Mouse (Mus musculus) adipocyte (in vitro differentiated cells): ENCODE results near the gene Hlcs.

Experiments
- DNase-seq: peaks from one replicate; pipeline ENCODE4 v3.0.0-alpha.2; 2016; ENCODE audit warnings: low spot score

Gene Hlcs

GRCm38 (mm10) chr16:94094251-94095108 lies 218.9 kb downstream of the Hlcs start:
- DNase-seq, result no peak

DNA sequence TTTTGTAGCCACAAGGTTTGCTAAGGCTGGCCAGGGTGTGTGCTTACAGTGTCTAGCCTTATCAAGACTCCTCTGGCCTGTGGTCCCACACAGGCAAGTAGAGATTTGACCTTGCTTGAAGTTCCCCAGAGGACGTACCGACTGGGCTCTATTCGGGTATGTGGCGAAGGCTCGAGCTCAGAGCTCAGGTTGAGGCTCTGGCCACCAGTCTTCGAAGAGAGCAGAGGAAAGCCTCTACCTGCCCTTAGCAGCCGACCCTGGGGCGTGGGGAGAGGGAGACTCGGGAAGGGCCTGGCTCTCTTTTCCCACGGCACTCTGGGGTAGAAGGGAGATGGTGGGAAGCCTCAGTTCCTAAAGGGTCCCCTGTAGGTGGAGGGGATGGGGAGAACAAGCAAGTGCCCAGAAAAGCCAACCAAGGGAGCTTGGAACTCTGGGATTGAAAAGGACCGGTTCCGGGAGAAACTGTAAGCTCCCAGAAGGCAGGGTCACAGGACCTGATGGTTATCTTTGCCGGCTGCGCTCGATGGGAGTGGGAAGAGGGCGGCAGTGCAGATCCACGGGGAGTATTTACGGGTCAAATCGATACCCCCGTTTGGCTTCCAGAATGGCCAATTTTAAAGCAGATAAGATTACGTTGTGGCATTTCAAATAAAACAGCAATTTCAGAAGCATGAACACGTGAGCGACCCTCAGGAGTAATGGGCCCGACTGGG lies 220.1 kb downstream of the Hlcs start:
- no peak for DNase-seq

GRCm38 (mm10) chr16:94092511-94093150 lies 220.7 kb downstream of the Hlcs start:
- no peak for DNase-seq

DNA sequence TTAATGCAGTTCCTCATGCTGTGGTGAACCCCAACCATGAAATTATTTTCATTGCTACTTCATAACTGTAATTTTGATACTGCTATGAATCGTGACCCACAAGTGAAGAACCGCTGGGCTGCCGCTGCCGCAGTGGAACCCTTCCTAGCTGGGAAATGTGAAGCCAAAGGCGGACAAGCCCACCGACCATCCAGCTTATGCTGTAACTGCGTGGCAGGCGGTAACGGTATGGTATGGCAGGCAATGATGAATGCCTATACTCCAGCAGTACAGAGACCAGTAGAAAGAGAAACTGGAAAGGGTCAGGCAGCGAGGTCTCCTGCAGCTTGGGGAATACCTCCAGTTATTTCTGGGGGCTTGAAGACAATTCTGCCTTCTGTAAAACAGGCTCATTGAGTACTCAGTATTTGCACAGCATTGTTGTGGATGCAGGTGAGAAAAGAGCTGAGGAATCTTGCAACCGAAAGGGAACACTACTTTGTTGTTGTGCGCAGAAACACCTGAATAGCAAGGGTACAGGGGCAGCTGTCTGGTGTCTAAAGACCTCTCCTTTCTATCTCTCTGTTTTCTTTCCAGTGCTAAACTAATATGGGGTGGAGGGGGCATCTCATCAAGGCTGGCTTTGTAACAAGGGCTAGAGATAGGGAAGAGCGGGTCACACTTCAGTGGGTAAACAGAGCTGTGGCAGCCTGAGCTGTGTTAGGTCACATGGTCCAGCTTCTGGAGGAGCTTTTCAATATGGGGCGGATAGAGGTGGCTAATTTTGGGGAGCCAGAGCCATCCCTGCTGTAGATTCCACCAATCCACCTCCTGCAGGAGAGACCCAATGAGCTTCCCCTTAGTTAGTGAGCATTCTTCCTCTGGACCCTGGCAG lies 224.3 kb downstream of the Hlcs start:
- no peak for DNase-seq

GRCm38 (mm10) chr16:94088226-94088748 lies 225.1 kb downstream of the Hlcs start:
- DNase-seq, result no peak

DNA sequence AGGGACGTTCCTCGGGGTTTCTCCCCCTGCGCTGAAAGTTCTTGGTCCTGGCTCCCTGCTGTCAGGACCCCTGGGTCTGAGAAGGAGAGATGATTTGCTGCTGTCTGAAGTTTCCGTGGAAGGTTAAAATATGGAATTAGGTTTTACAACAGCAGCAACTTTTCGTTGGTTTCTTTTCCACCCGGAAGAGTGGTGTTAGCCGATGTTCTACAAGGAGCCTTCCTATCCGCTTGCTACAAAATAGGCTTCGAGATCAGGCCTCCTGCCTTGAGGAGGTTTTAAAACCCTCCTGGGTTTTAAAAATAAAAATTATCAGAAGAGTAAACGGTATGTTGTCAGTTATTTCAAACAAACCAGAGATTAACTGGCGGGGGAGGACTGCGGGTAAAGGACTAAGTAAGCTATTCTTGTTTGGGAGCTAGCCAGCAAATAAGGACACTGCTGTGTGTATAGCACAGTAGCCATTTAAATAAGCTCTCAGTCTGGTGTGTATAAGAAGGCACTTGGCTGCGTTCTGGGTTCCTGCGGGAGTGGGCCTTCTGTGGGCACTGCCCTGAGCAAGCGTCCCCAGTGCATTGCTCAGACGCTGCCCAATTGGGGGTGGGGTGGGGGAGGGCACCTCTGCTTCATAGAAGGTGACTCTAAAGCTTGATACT lies 225.7 kb downstream of the Hlcs start:
- no peak for DNase-seq

GRCm38 (mm10) chr16:94086701-94087569 lies 226.4 kb downstream of the Hlcs start:
- DNase-seq, result no peak

DNA sequence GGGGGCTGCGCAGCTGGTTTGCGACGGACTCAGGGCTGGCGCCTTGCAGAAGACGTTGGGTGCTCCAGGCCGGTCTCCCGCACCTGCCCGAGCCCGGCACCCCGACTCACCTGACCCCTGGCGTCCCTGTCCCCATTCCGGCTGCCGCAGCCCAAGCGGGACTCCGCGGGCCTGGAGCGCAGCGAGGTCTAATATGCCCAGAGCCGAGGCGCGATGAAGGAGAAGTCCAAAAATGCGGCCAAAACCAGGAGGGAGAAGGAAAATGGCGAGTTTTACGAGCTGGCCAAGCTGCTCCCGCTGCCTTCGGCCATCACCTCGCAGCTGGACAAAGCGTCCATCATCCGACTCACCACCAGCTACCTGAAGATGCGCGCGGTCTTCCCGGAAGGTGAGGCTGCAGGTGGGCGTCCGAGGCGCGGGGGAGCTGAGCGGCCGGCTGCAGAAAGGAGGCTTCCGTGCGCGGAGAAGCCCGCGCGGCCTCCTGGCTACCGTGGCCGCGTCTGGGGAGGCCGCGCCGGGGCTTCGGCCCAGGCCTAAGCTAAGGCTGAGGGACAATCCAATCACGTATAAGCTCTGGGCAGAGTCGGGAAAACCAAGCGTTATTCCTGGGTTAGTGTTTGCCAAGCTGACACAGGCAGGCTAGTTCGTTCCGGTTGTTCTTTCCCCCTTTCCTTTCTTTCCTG lies 227.6 kb downstream of the Hlcs start:
- no peak for DNase-seq

- no peak for DNase-seq
These were observed 228.4 kb downstream of the Hlcs start, which contains the start of gene Sim2 for GRCm38 (mm10) chr16:94084711-94085602. Gene Sim2, plus strand, starts transcription at chr16:94084931.

DNA sequence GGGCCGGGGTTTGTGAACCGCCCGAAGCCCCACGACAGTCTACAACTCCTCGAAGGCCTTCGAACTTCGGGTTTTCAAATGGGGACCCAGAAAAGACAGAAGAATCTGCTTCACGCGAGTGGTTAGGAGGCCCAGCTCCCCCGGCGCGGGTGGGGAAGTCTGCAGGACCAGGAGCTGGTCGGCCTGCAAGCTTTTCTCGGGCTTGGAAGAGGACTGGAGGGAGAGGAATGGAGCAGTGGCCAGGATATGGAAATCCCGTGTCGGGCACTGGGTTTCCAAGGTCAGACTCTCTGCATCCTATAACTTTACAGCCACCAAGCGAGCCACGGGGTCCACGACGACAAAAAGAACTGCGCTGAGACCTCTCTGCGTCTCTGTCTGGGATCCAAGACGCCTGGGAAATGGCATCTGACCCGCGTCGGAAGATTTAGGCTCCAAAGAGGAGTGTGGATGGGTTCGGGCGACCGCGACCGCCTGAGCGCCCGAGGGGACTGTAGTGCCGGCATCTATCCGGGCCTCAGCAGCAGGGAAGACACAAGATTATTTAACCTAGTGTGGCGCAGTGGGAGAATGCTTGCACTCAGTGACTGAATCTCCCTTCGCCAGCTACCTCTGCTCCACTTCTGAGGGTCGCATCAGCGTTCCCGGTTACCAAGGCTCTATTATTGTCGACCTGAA lies 229.4 kb downstream of the Hlcs start:
- DNase-seq, result no peak

- no peak for DNase-seq
These were observed 230.2 kb downstream of the Hlcs start for GRCm38 (mm10) chr16:94082960-94083847.

GRCm38 (mm10) chr16:94081996-94082708 lies 231.2 kb downstream of the Hlcs start:
- DNase-seq, result no peak

GRCm38 (mm10) chr16:94081596-94081995 lies 231.8 kb downstream of the Hlcs start:
- no peak for DNase-seq

DNA sequence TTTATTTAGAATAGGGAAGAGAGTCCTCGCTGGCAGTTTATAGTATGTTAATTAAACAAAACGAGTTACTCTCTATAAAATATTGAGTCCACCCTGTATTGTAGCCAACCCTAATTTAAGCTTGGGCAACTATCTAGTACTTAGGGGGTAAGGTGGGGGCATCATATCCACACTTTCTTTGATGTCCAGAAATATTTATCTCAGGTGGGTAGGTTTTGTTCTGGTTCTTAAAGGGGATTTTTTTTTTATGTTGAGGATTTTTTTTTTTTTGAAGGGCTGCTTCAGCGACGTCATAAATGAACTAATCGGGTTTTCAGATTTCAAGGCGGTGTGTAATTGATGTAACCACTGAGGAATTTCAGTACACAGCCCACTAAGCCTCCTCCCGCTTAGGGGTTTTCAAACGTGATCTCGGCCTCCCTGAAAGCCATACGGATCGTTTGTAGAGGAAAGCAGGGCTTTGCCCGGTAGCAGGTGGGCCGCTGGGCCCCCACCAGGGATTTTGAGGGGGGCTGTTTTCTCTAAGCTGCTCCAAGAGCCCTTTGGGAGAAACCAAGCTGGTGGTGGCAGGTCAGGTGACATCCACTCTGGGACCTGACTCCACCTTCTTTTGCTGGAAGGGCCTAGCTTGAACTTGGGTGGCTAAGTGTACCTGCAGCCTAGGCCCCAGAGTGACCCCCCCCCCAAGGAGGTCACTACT lies 233.4 kb downstream of the Hlcs start:
- DNase-seq, result no peak

- no peak for DNase-seq
These were observed 234.1 kb downstream of the Hlcs start for GRCm38 (mm10) chr16:94079075-94079855.
